Mouse (Mus musculus): Measurements from ENCODE around the gene Lrmda.

- TF ChIP-seq POLR2A (IDR thresholded peaks at IDR 0.05; ENCODE audit: borderline replicate concordance, extremely low read depth, insufficient read depth, insufficient read length, poor library complexity, severe bottlenecking), result no peak
- no peak for TF ChIP-seq CTCF (IDR thresholded peaks at IDR 0.05; ENCODE audit: borderline replicate concordance, extremely low read depth, insufficient read depth, insufficient read length)
These were observed 82.7 kb downstream of the Lrmda start for GRCm38 (mm10) chr14:22101961-22102805.
